8 mouse cellular contexts compared by ENCODE assay signal in genomic region chr9:43984181-43985062, GRCm38 (mm10). TPM values are rescaled to one million over a fixed set of nuclear protein-coding genes. Genes with fewer than 3 reads are reported as not detected.
DNase-seq lines count a peak whose midpoint lies in the region; ATAC-seq lines count a peak whose summit lies in the region.

No protein-coding gene starts in this region.

- H3K4me2 ChIP-seq in forebrain, embryonic 14.5 days (ENCODE audit: low read length), result no peak overlapping the region

- no peaks in the 10 kb centered on the region for H3K9me3 ChIP-seq in forebrain, embryonic 14.5 days (replicated peaks; ENCODE audit: control insufficient read depth, low read length)

- H3K4me1 ChIP-seq in forebrain, embryonic 14.5 days (ENCODE audit: control insufficient read depth, insufficient read depth, low read length), result no peaks in the 10 kb centered on the region

- peak; percentile 72 for ATAC-seq in forebrain, embryonic 14.5 days

- no peaks in the 10 kb centered on the region for H3K36me3 ChIP-seq in forebrain, embryonic 14.5 days (ENCODE audit: control insufficient read depth, insufficient read depth, low read length)

- H3K27me3 ChIP-seq in forebrain, embryonic 14.5 days (replicated peaks; ENCODE audit: control insufficient read depth, insufficient read depth, low read length), result 0 out of 2 replicates have a peak, but pooled peaks cover 4% of the 10 kb centered on the region

- WGBS in forebrain, embryonic 14.5 days, result 45% methylated on average over 8 of the region's 8 CpGs

- H3K9ac ChIP-seq in forebrain, embryonic 14.5 days (ENCODE audit: low read length), result no peak overlapping the region

- peak; percentile 44 for DNase-seq in MEL-GATA-1-ER (ENCODE audit: extremely low read depth, low read depth)
- DNase-seq in c-Kit-positive CD71-positive TER-119-positive erythroid progenitor cells, embryonic 14.5 days (ENCODE audit: low spot score), result peak; percentile 41
- peak; percentile 92 for DNase-seq in forebrain, embryonic 14.5 days (ENCODE audit: low spot score)
- DNase-seq in heart, postnatal 4 days, result peak; percentile 95
- DNase-seq in layer of hippocampus, adult 18-20 months (ENCODE audit: low spot score in 2 of 2), result peak; percentile 79 to 95
- DNase-seq in lung, postnatal 14 days, result peak; percentile 88
- DNase-seq in right cerebral cortex, adult 18-20 months, result peak; percentile 84
- peak; percentile 49 for DNase-seq in urinary bladder, postnatal 10 days (ENCODE audit: low spot score)

- H3K4me3 ChIP-seq in forebrain, embryonic 14.5 days (ENCODE audit: low read depth, low read length), result no peak overlapping the region

- H3K27ac ChIP-seq in forebrain, embryonic 14.5 days (ENCODE audit: low read depth, low read length), result no peak overlapping the region

RNA-seq across cellular contexts. Expression of gene Thy1, which starts 58.8 kb away (rescaled TPM):
- polyA plus RNA-seq in forebrain, embryonic 14.5 days (2014; fragmentation: Nextera tagmentation; extraction: Ambion mirVana), result 3.6 and 5.0 TPM in 2 replicates
- total RNA-seq in heart, postnatal 4 days (2021), result 10 to 100 TPM; 16.2 to 18.8 TPM
- 100 to 1,000 TPM; 880 to 892 TPM for total RNA-seq in layer of hippocampus, adult 18-20 months (2021)

Comparison
In these comparisons a context has a peak if more than half of its experiments do, and no peak if none do; other contexts are left out.
1. DNase-seq: peak in every context shown above with its lines; median percentile 95 in heart, postnatal 4 days; 92 in forebrain, embryonic 14.5 days; 88 in lung, postnatal 14 days; 87 in layer of hippocampus, adult 18-20 months; 84 in right cerebral cortex, adult 18-20 months; 49 in urinary bladder, postnatal 10 days; 44 in MEL-GATA-1-ER; 41 in c-Kit-positive CD71-positive TER-119-positive erythroid progenitor cells, embryonic 14.5 days.
2. RNA of gene Thy1, which starts 58.8 kb away (total RNA-seq): 880 to 892 TPM in layer of hippocampus, adult 18-20 months; 16.2 to 18.8 TPM in heart, postnatal 4 days; every median in the first group is over 10 times any median in the second.